8 mouse cellular contexts compared by ENCODE assay signal in the genomic region with DNA sequence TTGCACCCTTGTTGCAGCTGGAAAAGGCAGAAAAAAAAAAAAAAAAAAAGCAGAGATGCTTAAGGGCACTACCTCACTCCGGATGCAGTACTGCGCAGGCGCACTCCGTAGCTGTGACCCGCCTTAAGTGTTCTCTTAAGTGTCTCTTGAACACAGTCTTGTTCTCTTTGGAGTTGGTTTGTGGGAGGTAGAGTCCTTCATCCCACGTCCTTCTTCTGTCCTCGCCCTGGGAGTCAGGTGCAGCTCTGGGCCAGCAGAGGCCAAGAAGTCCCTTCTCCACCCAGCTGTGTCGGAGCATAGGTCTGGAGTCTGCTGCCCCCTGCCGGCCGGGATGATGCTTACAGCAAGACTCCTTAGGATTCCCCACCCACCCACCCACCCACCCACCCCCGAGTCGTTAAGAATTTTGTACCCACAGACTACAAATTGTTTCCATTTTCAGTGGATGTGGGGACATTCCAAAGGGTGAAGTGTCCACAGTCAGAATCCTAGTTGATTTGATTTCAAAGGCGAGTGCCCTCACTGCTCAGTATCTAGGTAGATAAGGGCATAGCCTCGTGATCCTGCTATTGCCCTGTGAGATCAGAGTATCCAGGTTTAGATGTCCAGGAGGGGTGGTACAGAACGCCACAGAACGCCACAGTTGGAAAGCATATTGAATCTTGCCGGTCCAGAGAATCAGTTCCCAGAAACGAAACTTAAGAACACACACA. TPM values are rescaled to one million over a fixed set of nuclear protein-coding genes. Genes with fewer than 3 reads are reported as not detected.
A peak's percentile ranks its signal among the peaks of the same experiment; 100 is the strongest.
DNase-seq lines count a peak whose midpoint lies in the region; ATAC-seq lines count a peak whose summit lies in the region.

No protein-coding gene starts in this region.

- peak overlapping the region; percentile 39 for H3K4me3 ChIP-seq in forebrain, embryonic 10.5 days
- peak overlapping the region; percentile 55 for H3K4me3 ChIP-seq in heart, embryonic 16.5 days (ENCODE audit: low read length)
- H3K4me3 ChIP-seq in liver, embryonic 13.5 days (replicated peaks) = peak overlapping the region; percentile 22
- H3K4me3 ChIP-seq in stomach, embryonic 14.5 days (ENCODE audit: low read depth, low read length) = peak overlapping the region; percentile 16

- peaks cover 5% of the 10 kb centered on the region for H3K4me1 ChIP-seq in forebrain, embryonic 10.5 days
- peaks cover 5% of the 10 kb centered on the region for H3K4me1 ChIP-seq in heart, embryonic 16.5 days (ENCODE audit: control insufficient read depth, insufficient read depth, low read length)
- no peaks in the 10 kb centered on the region for H3K4me1 ChIP-seq in liver, embryonic 13.5 days (replicated peaks)
- H3K4me1 ChIP-seq in stomach, embryonic 14.5 days (ENCODE audit: control insufficient read depth, insufficient read depth, low read length) = 0 out of 2 replicates have a peak, but pooled peaks cover 3% of the 10 kb centered on the region

- H3K27ac ChIP-seq in forebrain, embryonic 10.5 days = no peak overlapping the region
- H3K27ac ChIP-seq in heart, embryonic 16.5 days (ENCODE audit: low read length) = no peak overlapping the region
- no peak overlapping the region for H3K27ac ChIP-seq in liver, embryonic 13.5 days
- H3K27ac ChIP-seq in stomach, embryonic 14.5 days (ENCODE audit: low read length) = no peak overlapping the region

- peak overlapping the region; percentile 62 for H3K9ac ChIP-seq in heart, embryonic 16.5 days (ENCODE audit: low read length)
- H3K9ac ChIP-seq in liver, embryonic 13.5 days = no peak overlapping the region
- 0 out of 2 replicates have a peak overlapping the region, but pooled peaks have one; percentile 18 for H3K9ac ChIP-seq in stomach, embryonic 14.5 days (replicated peaks; ENCODE audit: low read depth, low read length)

- H3K4me2 ChIP-seq in heart, embryonic 16.5 days (ENCODE audit: low read depth, low read length) = peak overlapping the region; percentile 87
- peak overlapping the region; percentile 45 for H3K4me2 ChIP-seq in liver, embryonic 13.5 days
- peak overlapping the region; percentile 45 for H3K4me2 ChIP-seq in stomach, embryonic 14.5 days (replicated peaks; ENCODE audit: low read depth, low read length)

- no peaks in the 10 kb centered on the region for H3K36me3 ChIP-seq in forebrain, embryonic 10.5 days (replicated peaks)
- H3K36me3 ChIP-seq in heart, embryonic 16.5 days (ENCODE audit: control insufficient read depth, insufficient read depth) = no peaks in the 10 kb centered on the region
- no peaks in the 10 kb centered on the region for H3K36me3 ChIP-seq in liver, embryonic 13.5 days
- no peaks in the 10 kb centered on the region for H3K36me3 ChIP-seq in stomach, embryonic 14.5 days (ENCODE audit: control insufficient read depth, insufficient read depth, low read length)

- H3K27me3 ChIP-seq in forebrain, embryonic 10.5 days (ENCODE audit: poor library complexity, severe bottlenecking) = peaks cover 11% of the 10 kb centered on the region
- H3K27me3 ChIP-seq in heart, embryonic 16.5 days (ENCODE audit: control insufficient read depth, insufficient read depth, low read length) = no peaks in the 10 kb centered on the region
- peaks cover 6% of the 10 kb centered on the region; the same call in 1 of the 2 replicates for H3K27me3 ChIP-seq in liver, embryonic 13.5 days
- no peaks in the 10 kb centered on the region for H3K27me3 ChIP-seq in stomach, embryonic 14.5 days (ENCODE audit: control insufficient read depth, insufficient read depth, low read length)

- no peaks in the 10 kb centered on the region for H3K9me3 ChIP-seq in forebrain, embryonic 10.5 days
- no peaks in the 10 kb centered on the region for H3K9me3 ChIP-seq in heart, embryonic 16.5 days (replicated peaks; ENCODE audit: control insufficient read depth, low read length)
- no peaks in the 10 kb centered on the region for H3K9me3 ChIP-seq in liver, embryonic 13.5 days (replicated peaks)
- no peaks in the 10 kb centered on the region for H3K9me3 ChIP-seq in stomach, embryonic 14.5 days (ENCODE audit: control insufficient read depth, low read depth, low read length)

- 22% methylated on average over 18 of the region's 18 CpGs for WGBS in forebrain, embryonic 10.5 days
- 24% methylated on average over 18 of the region's 18 CpGs for WGBS in heart, embryonic 16.5 days
- 23% methylated on average over 18 of the region's 18 CpGs for WGBS in liver, embryonic 13.5 days (ENCODE audit: insufficient replicate concordance)
- 22% methylated on average over 18 of the region's 18 CpGs for WGBS in stomach, embryonic 14.5 days

- DNase-seq in brain, embryonic 18.5 days (ENCODE audit: low read depth, low spot score) = peak; percentile 6
- peak; percentile 79 for DNase-seq in forebrain, embryonic 10.5 days (ENCODE audit: extremely low spot score, low spot score)
- DNase-seq in kidney, postnatal 14 days = peak; percentile 79
- DNase-seq in liver, embryonic 13.5 days = peak; percentile 25
- DNase-seq in natural killer cell, adult 2 months (ENCODE audit: low spot score in 2 of 2) = peak; percentile 59 to 70

- peak; percentile 55 for ATAC-seq in CD4-positive, CD25-positive, alpha-beta regulatory T cell, adult 4 months
- ATAC-seq in heart, embryonic 16.5 days (replicated peaks; ENCODE audit: extremely low read depth, insufficient read depth, low FRiP score) = peak; percentile 64
- ATAC-seq in liver, embryonic 13.5 days (ENCODE audit: low read depth) = peak; percentile 43; the same call in 1 of the 2 replicates
- peak; percentile 68 for ATAC-seq in stomach, embryonic 14.5 days (ENCODE audit: insufficient number of reproducible peaks, insufficient read depth, low FRiP score, low read depth)

RNA-seq across cellular contexts. Expression of a gene that starts 31.1 kb away (rescaled TPM):
- 1 to 10 TPM; 3.3 to 3.8 TPM for polyA plus RNA-seq in CD4-positive, CD25-positive, alpha-beta regulatory T cell, adult 4 months (2017; shearing (Covaris generic))
- polyA plus RNA-seq in forebrain, embryonic 10.5 days (2016; fragmentation: Nextera tagmentation; extraction: Ambion mirVana) = 0.40 TPM in 1 of 2 replicates, not detected in the other
- 0.89 and 0.96 TPM in 2 replicates for polyA plus RNA-seq in heart, embryonic 16.5 days (2015; fragmentation: Nextera tagmentation; extraction: Ambion mirVana)
- polyA plus RNA-seq in liver, embryonic 13.5 days (2015; fragmentation: Nextera tagmentation; extraction: Ambion mirVana) = 24.0 and 27.3 TPM in 2 replicates
- polyA plus RNA-seq in stomach, embryonic 14.5 days (2014; fragmentation: Nextera tagmentation; extraction: Ambion mirVana) = 3.3 and 6.4 TPM in 2 replicates

RNA-seq across cellular contexts. Expression of a gene that starts 53.1 kb away (rescaled TPM):
- polyA plus RNA-seq in CD4-positive, CD25-positive, alpha-beta regulatory T cell, adult 4 months (2017; shearing (Covaris generic)) = 1 to 10 TPM; 3.9 to 5.4 TPM
- polyA plus RNA-seq in forebrain, embryonic 10.5 days (2016; fragmentation: Nextera tagmentation; extraction: Ambion mirVana) = 9.2 and 9.7 TPM in 2 replicates
- polyA plus RNA-seq in heart, embryonic 16.5 days (2015; fragmentation: Nextera tagmentation; extraction: Ambion mirVana) = 10.3 and 10.4 TPM in 2 replicates
- polyA plus RNA-seq in liver, embryonic 13.5 days (2015; fragmentation: Nextera tagmentation; extraction: Ambion mirVana) = 3.7 and 4.9 TPM in 2 replicates
- 12.8 and 15.2 TPM in 2 replicates for polyA plus RNA-seq in stomach, embryonic 14.5 days (2014; fragmentation: Nextera tagmentation; extraction: Ambion mirVana)

Comparison
In these comparisons a context has a peak if more than half of its experiments do, and no peak if none do; other contexts are left out.
1. DNase-seq: peak in every context shown above with its lines; median percentile 79 in forebrain, embryonic 10.5 days; 79 in kidney, postnatal 14 days; 64 in natural killer cell, adult 2 months; 25 in liver, embryonic 13.5 days; 6 in brain, embryonic 18.5 days.